Mouse (Mus musculus): ENCODE measurements around the gene Spg7. TPM values are rescaled to one million over a fixed set of nuclear protein-coding genes. Genes with fewer than 3 reads are reported as not detected.
A peak's percentile ranks its signal among the peaks of the same experiment; 100 is the strongest.
"Not testable (repeated sequence)": the region's sequence is repeated elsewhere in the genome, so short reads cannot be mapped to it uniquely, and the experiment has no call there.

Gene Spg7
- polyA plus RNA-seq, 1 experiment from 2014 or later = 55.5 TPM

- peak within 1 kb of the TSS; percentile 98 for H3K9ac ChIP-seq
- peak within 1 kb of the TSS; percentile 94 for H3K27ac ChIP-seq
- H3K27me3 ChIP-seq = no peaks in the 10 kb centered on the region
- 1% methylated on average over 56 of the region's 56 CpGs for WGBS
- peak; percentile 95 for ATAC-seq (ENCODE audit: insufficient number of reproducible peaks, insufficient read depth, low FRiP score, low TSS enrichment)
- peaks cover 9% of the 10 kb centered on the region for H3K4me1 ChIP-seq
- H3K9me3 ChIP-seq = no peaks in the 10 kb centered on the region
- peak within 1 kb of the TSS; percentile 82 for H3K4me3 ChIP-seq
- H3K36me3 ChIP-seq = peaks cover 40% of the 10 kb centered on the region
- peak within 1 kb of the TSS; percentile 84 for H3K4me2 ChIP-seq (replicated peaks)
Observed at GRCm38 (mm10) chr8:123101735-123102685, 39.3 kb downstream of the Spg7 start, which contains the start of gene Rpl13. Gene Rpl13, plus strand, starts transcription at chr8:123102350.

GRCm38 (mm10) chr8:123102855-123103254 is 40.1 kb downstream of the Spg7 start:
- Histone ChIP-seq H3K9ac (peak overlapping the region; percentile 98), H3K27ac (peak overlapping the region; percentile 94), H3K36me3 (peaks cover 32% of the 10 kb centered on the region), H3K4me3 (peak overlapping the region; percentile 82), H3K4me2 (replicated peaks) (peak overlapping the region; percentile 84)
- 1% methylated on average over 25 of the region's 26 CpGs for WGBS
- peak; percentile 11; the same call in 1 of the 2 replicates for ATAC-seq (ENCODE audit: insufficient number of reproducible peaks, insufficient read depth, low FRiP score, low TSS enrichment)
- not testable (repeated sequence) for H3K27me3 ChIP-seq, H3K4me1 ChIP-seq, H3K9me3 ChIP-seq

- ATAC-seq (ENCODE audit: insufficient number of reproducible peaks, insufficient read depth, low FRiP score, low TSS enrichment) = no peak
- 16% methylated on average over 15 of the region's 15 CpGs for WGBS
- Histone ChIP-seq H3K4me3 (peak overlapping the region; percentile 82), H3K4me1 (peaks cover 9% of the 10 kb centered on the region), H3K4me2 (replicated peaks) (peak overlapping the region; percentile 84), H3K36me3 (peaks cover 27% of the 10 kb centered on the region), H3K9ac (peak overlapping the region; percentile 98), H3K27ac (peak overlapping the region; percentile 94), H3K9me3 (no peaks in the 10 kb centered on the region), H3K27me3 (no peaks in the 10 kb centered on the region)
Observed at GRCm38 (mm10) chr8:123103285-123103684, 40.5 kb downstream of the Spg7 start.

GRCm38 (mm10) chr8:123104046-123104767 is 41.5 kb downstream of the Spg7 start:
- Histone ChIP-seq H3K36me3 (peaks cover 24% of the 10 kb centered on the region), H3K4me3 (peak overlapping the region; percentile 82; the same call in 1 of the 2 replicates), H3K27me3 (no peaks in the 10 kb centered on the region), H3K4me1 (peaks cover 9% of the 10 kb centered on the region), H3K9ac (peak overlapping the region; percentile 98), H3K27ac (0 out of 2 replicates have a peak overlapping the region, but pooled peaks have one; percentile 94), H3K4me2 (replicated peaks) (peak overlapping the region; percentile 84), H3K9me3 (no peaks in the 10 kb centered on the region)
- ATAC-seq (ENCODE audit: insufficient number of reproducible peaks, insufficient read depth, low FRiP score, low TSS enrichment) = no peak
- 82% methylated on average over 6 of the region's 6 CpGs for WGBS

- Histone ChIP-seq H3K9ac (no peak overlapping the region), H3K9me3 (no peaks in the 10 kb centered on the region), H3K27ac (no peak overlapping the region), H3K4me3 (no peak overlapping the region), H3K4me2 (replicated peaks) (no peak overlapping the region), H3K27me3 (no peaks in the 10 kb centered on the region), H3K36me3 (peaks cover 24% of the 10 kb centered on the region), H3K4me1 (peaks cover 9% of the 10 kb centered on the region)
- WGBS = 63% methylated on average over 5 of the region's 5 CpGs
- ATAC-seq (ENCODE audit: insufficient number of reproducible peaks, insufficient read depth, low FRiP score, low TSS enrichment) = no peak
Observed at GRCm38 (mm10) chr8:123105553-123106326, 43.0 kb downstream of the Spg7 start.

GRCm38 (mm10) chr8:123106531-123106930 is 43.8 kb downstream of the Spg7 start:
- Histone ChIP-seq H3K27me3 (no peaks in the 10 kb centered on the region), H3K9ac (no peak overlapping the region), H3K9me3 (no peaks in the 10 kb centered on the region), H3K36me3 (peaks cover 24% of the 10 kb centered on the region), H3K4me2 (replicated peaks) (no peak overlapping the region), H3K27ac (no peak overlapping the region), H3K4me3 (no peak overlapping the region), H3K4me1 (peaks cover 9% of the 10 kb centered on the region)
- ATAC-seq (ENCODE audit: insufficient number of reproducible peaks, insufficient read depth, low FRiP score, low TSS enrichment) = no peak
- WGBS = 51% methylated on average over 2 of the region's 2 CpGs

- no peak for ATAC-seq (ENCODE audit: insufficient number of reproducible peaks, insufficient read depth, low FRiP score, low TSS enrichment)
- no peak overlapping the region for H3K27ac ChIP-seq
- peaks cover 24% of the 10 kb centered on the region for H3K36me3 ChIP-seq
- H3K4me2 ChIP-seq (replicated peaks) = no peak overlapping the region
- H3K4me3 ChIP-seq = no peak overlapping the region
- peaks cover 9% of the 10 kb centered on the region for H3K4me1 ChIP-seq
- H3K27me3 ChIP-seq = no peaks in the 10 kb centered on the region
- 63% methylated on average over 1 of the region's 1 CpGs for WGBS
- H3K9ac ChIP-seq = no peak overlapping the region
- H3K9me3 ChIP-seq = no peaks in the 10 kb centered on the region
Observed at GRCm38 (mm10) chr8:123108010-123108409, 45.3 kb downstream of the Spg7 start.

GRCm38 (mm10) chr8:123108953-123109352 is 46.2 kb downstream of the Spg7 start:
- ATAC-seq (ENCODE audit: insufficient number of reproducible peaks, insufficient read depth, low FRiP score, low TSS enrichment) = no peak
- H3K9ac ChIP-seq = no peak overlapping the region
- peaks cover 15% of the 10 kb centered on the region for H3K36me3 ChIP-seq
- H3K9me3 ChIP-seq = no peaks in the 10 kb centered on the region
- H3K27ac ChIP-seq = no peak overlapping the region
- no peak overlapping the region for H3K4me3 ChIP-seq
- no peaks in the 10 kb centered on the region for H3K27me3 ChIP-seq
- no peak overlapping the region for H3K4me2 ChIP-seq (replicated peaks)
- peaks cover under 1% of the 10 kb centered on the region for H3K4me1 ChIP-seq
- WGBS = 82% methylated on average over 5 of the region's 5 CpGs

GRCm38 (mm10) chr8:123110649-123111048 is 47.9 kb downstream of the Spg7 start:
- H3K4me2 ChIP-seq (replicated peaks) = no peak overlapping the region
- WGBS = 13% methylated on average over 4 of the region's 4 CpGs

GRCm38 (mm10) chr8:123112892-123113291 is 50.1 kb downstream of the Spg7 start:
- ATAC-seq (ENCODE audit: insufficient number of reproducible peaks, insufficient read depth, low FRiP score, low TSS enrichment) = no peak
- H3K9me3 ChIP-seq = no peaks in the 10 kb centered on the region
- no peak overlapping the region for H3K27ac ChIP-seq
- H3K9ac ChIP-seq = no peak overlapping the region
- no peak overlapping the region for H3K4me3 ChIP-seq
- H3K36me3 ChIP-seq = no peaks in the 10 kb centered on the region
- peaks cover 27% of the 10 kb centered on the region for H3K27me3 ChIP-seq
- peaks cover 11% of the 10 kb centered on the region for H3K4me1 ChIP-seq
- WGBS = 79% methylated on average over 9 of the region's 9 CpGs
- no peak overlapping the region for H3K4me2 ChIP-seq (replicated peaks)

More at GRCm38 (mm10) chr8:123110649-123111048, 47.9 kb downstream of the Spg7 start:
- Histone ChIP-seq H3K4me3 (no peak overlapping the region), H3K9ac (no peak overlapping the region), H3K36me3 (no peaks in the 10 kb centered on the region), H3K27ac (no peak overlapping the region), H3K27me3 (peaks cover 4% of the 10 kb centered on the region), H3K9me3 (no peaks in the 10 kb centered on the region), H3K4me1 (no peaks in the 10 kb centered on the region)
- ATAC-seq (ENCODE audit: insufficient number of reproducible peaks, insufficient read depth, low FRiP score, low TSS enrichment) = no peak

- no peak overlapping the region for H3K4me3 ChIP-seq
- H3K27me3 ChIP-seq = peaks cover 38% of the 10 kb centered on the region
- H3K9me3 ChIP-seq = no peaks in the 10 kb centered on the region
- H3K36me3 ChIP-seq = no peaks in the 10 kb centered on the region
- ATAC-seq (ENCODE audit: insufficient number of reproducible peaks, insufficient read depth, low FRiP score, low TSS enrichment) = no peak
- WGBS = 46% methylated on average over 2 of the region's 2 CpGs
- H3K4me2 ChIP-seq (replicated peaks) = no peak overlapping the region
- H3K4me1 ChIP-seq = peaks cover 15% of the 10 kb centered on the region
- no peak overlapping the region for H3K9ac ChIP-seq
- H3K27ac ChIP-seq = no peak overlapping the region
Observed at GRCm38 (mm10) chr8:123113908-123114469, 51.2 kb downstream of the Spg7 start.

Measured in embryonic facial prominence, embryonic 12.5 days (tissue).